Mouse (Mus musculus): ENCODE results near the gene Lypd5.

Lypd5 gene

DNA sequence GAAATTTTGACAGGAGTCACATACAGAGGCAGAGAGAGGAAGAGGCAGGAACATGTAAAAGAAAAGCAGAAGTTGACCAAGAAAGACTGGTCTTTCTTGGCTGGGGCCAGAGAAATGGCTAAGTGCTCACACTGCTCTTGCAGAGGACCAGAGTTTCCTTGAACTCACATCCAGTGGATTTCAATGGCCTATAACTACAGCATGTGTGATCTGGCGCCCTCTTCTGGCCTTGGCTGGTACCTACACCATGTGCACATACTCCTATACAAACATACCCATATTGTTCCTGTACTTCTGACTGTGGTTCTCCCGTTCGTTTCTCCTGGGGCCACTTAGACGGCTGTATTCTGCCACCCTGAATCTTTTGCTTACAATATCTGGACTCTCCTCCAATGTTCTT lies 12.0 kb downstream of the Lypd5 start:
- DNase-seq (ENCODE audit: low spot score), result no peak

- DNase-seq (ENCODE audit: low spot score), result no peak
Measured at GRCm38 (mm10) chr7:24363228-24363627, 14.2 kb downstream of the Lypd5 start.

- peak; percentile 59 for DNase-seq (ENCODE audit: low spot score)
Measured at GRCm38 (mm10) chr7:24364827-24365226, 15.8 kb downstream of the Lypd5 start.

DNA sequence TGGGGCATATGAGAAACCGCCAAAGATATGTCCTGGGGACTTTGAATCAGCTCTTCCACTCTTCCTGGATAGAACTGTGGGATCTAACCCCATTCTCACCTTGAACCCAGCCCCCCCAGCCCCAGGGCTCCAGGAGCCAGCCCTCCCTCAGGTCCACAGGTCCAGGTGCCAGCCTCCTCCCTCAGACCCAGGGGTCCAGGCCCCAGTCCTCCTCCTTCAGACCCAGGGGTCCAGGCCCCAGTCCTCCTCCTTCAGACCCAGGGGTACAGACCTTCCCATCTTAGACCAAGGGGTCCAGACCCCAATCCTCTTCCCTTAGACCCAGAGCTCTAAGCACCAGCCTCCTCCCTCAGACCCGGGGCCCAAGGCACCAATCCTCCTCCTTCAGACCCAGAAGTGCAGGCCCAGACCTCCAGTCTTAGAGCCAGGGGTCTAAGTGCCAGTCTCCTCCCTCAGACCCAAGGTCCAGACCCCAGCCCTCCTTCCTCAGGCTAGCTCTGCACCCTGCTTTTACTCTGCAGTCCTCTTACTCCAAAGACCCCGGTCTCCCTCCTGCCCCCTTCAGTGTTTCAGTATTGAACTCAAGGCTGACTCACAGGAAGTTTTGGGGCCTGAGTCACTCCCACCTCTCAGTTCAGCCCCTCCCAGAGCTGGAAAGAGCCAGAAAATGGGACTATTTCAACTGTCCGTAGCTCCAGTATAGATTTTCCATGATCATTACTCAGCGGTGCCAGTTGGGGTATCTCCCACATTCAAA lies 16.4 kb downstream of the Lypd5 start:
- no peak for DNase-seq (ENCODE audit: low spot score)

- DNase-seq (ENCODE audit: low spot score), result no peak
Measured at GRCm38 (mm10) chr7:24366716-24367632, 18.0 kb downstream of the Lypd5 start.

GRCm38 (mm10) chr7:24368226-24368625 lies 19.2 kb downstream of the Lypd5 start:
- no peak for DNase-seq (ENCODE audit: low spot score)

- DNase-seq (ENCODE audit: low spot score), result no peak
Measured at GRCm38 (mm10) chr7:24368946-24369345, 19.9 kb downstream of the Lypd5 start.

DNA sequence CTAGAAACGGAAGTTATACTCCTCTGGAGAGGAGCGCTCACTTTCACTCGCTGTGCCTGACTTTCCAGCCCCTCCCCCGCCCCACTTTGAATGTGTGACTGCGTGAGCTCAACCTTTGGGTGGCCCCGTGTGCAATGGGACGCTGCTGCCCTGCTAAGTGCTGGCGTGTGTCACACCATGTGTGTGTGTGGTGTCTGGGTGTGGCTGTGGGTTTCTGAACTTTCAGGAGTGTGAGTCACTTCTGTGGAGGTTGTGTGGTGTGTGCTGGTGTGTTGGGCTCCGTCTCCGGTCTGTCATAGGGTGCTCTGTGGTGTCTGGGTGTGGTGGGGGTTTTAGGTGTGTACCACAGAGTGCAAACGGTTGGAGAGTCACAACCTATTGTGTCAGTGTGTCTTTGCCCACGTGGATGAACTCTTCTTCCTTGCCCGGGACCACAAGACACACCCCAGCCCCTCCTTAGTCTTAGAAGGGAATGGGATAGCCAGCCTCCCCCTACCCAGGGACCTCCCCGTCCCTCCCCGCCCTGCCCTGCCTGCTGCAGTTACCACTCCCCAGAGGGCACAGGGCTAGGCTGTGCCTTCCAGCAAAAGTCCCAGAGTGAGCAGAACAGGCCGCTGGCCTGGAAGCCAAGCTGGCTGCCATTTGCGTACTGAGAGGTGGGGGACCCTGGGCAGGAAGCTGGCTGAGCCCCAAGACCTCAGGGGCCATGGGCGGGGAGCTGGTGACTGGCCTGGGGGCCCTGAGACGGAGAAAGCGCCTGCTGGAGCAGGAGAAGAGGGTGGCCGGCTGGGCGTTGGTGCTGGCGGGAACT lies 20.9 kb downstream of the Lypd5 start, which contains the start of gene Kcnn4:
Gene Kcnn4 (plus strand): TSS at position 533 of the 811 bp plus-strand sequence.
- DNase-seq (ENCODE audit: low spot score), result no peak

- no peak for DNase-seq (ENCODE audit: low spot score)
Measured at GRCm38 (mm10) chr7:24371012-24371808, 22.2 kb downstream of the Lypd5 start.

- no peak for DNase-seq (ENCODE audit: low spot score)
Measured at GRCm38 (mm10) chr7:24371809-24372145, 22.8 kb downstream of the Lypd5 start.

DNA sequence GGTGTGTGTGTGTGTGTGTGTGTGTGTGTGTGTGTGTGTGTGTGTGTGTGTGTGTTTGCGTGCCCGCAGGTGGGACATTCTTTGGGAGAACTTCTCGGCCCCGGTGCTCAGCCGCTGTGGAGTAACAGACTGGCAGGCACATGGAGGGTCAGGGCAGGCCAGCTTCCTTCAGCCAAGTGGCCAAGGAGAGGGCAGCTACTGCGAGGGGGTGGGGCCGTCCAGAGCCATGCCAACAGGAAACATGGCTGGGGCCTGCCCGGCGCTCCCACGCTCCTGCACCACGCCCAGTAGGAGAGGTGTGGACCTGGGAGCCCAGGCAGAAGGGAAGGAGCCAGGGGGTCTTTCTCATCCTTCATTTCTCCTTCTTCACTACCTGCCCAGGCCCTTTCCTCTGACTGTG lies 23.3 kb downstream of the Lypd5 start:
- no peak for DNase-seq (ENCODE audit: low spot score)

GRCm38 (mm10) chr7:24372786-24373185 lies 23.8 kb downstream of the Lypd5 start:
- no peak for DNase-seq (ENCODE audit: low spot score)

- DNase-seq (ENCODE audit: low spot score), result no peak
Measured at GRCm38 (mm10) chr7:24373538-24374379, 24.8 kb downstream of the Lypd5 start.

DNA sequence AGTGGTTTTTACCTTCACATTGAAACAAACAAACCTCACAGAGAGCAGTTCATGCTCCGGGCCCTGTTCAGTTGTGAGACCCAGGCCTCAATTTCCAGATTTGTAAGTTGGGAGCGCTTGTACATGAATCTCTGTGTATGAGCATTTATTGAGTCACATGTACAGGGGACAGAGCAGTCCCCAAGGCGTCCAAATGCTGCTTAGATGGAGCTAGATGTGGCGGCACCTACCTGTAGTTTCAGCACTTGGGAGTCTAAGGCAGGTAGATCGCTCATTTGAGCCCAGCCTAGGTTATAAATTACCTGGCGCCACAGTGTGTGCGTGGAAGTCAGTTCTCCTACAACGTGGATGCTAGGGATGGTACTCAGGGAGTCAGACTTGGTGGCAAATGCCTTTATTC lies 27.5 kb downstream of the Lypd5 start:
- no peak for DNase-seq (ENCODE audit: low spot score)

- DNase-seq (ENCODE audit: low spot score), result no peak
Measured at GRCm38 (mm10) chr7:24377091-24377865, 28.3 kb downstream of the Lypd5 start.

- no peak for DNase-seq (ENCODE audit: low spot score)
Measured at GRCm38 (mm10) chr7:24378049-24378701, 29.2 kb downstream of the Lypd5 start.

DNA sequence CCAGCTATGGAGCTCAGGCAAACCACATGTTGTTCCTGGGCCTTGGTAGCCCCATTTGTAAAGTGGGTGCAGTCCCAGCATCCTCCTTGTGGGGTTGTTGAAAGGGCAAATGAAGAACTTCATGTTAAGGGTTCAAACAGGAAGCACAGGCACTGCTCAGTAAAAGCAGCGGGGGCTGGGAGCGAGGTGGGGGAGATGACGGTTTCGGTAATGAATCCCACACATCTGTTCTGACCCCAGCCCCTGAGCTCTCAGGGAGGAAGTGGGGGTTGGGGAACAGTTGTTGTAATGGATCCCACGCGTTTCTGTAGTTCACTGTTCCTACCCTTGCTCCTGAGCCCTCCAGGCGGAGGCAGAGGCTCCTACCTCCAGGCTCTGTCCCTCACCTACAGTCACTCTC lies 30.9 kb downstream of the Lypd5 start:
- DNase-seq (ENCODE audit: low spot score), result no peak

GRCm38 (mm10) chr7:24380370-24380769 lies 31.4 kb downstream of the Lypd5 start:
- DNase-seq (ENCODE audit: low spot score), result no peak

- no peak for DNase-seq (ENCODE audit: low spot score)
Measured at GRCm38 (mm10) chr7:24382730-24383372, 33.9 kb downstream of the Lypd5 start.
